Mouse (Mus musculus): ENCODE measurements around the gene Synrg. TPM values are rescaled to one million over a fixed set of nuclear protein-coding genes. Genes with fewer than 3 reads are reported as not detected.

Gene Synrg
- total RNA-seq, 4 experiments from 2014 or later: 29.1 to 32.4 (median 29.5) TPM

DNA sequence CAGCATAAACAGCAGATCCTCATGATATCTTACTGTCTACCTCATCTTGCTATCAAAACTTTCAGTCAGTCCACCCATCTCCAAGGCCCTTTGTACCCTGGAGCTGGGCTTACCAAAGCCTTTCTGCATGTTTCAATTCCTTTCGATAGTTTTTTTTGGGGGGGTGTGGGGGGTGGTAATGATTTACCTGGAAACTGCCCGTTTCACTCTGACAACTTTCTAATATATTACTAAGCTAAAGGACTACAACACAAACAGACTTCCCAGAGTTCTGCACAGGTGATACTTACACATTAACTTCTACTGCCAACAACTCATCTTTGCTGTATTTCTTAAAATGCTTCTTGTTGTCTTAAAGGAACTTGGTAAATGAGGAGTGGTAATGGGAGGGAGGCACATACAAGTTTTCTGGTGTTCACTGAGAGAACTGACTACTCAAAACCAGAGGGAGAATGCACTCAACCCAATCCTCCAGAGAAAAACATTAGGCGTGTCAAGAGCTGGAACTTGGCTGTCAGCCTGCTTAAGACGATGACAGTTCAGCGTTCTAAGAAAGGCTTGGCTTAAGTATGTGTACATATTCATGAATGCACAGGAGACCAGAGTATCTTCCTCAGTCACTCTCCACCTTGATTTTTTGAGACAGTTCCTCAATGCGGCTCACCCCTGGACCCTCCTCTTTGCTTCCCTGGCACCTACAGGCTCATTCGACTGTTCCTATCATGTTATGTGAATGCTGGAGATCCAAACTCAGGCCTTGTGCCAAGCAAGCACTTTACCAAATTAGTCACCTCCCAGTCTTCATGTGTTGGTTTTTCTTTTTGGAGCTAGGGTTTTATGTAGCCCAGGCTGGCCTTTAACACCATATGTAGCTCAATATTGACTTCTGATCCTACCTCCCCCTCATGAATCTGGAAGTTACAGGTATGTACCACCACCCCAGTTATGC is 109.9 kb downstream of the Synrg start:
- DNase-seq (ENCODE audit: low spot score): peak; percentile 14

DNA sequence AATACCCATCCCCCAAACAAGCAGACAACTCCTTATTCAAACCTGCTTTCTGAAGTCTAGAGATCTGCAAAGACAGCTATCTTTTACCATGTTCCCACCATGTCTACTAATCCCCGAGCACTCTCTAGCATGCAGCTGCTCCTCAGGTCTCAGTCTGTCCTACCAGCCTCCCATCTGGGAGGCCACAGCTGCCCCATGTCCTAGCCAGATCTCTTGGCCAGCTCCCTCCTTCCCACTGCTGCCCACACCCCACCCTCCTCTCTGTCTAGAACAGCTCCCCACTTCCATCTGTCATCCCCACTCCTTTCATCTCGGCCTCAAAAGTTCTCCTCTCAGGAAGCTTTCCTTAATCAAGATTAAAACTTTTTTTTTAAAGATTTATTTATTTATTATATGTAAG is 112.8 kb downstream of the Synrg start:
- DNase-seq (ENCODE audit: low spot score): no peak

DNA sequence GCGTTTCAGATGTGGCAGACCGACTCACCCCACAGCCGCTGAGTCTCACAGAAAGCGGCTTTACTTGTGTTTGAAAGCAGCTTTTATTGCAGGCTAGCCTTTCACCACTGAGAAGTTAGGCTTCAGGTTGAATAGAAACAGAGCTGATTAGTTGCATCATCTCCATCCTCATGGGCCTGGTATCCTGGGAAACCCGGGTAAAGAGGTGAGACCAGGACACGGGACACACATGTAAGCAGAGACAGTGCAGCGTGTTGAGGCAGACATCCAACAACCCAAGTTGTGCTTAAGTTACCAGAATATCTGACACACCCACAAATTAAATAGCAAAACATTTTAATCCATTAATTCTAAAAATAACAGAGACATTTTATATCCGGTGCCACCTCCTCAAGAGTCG is 114.4 kb downstream of the Synrg start:
- no peak for DNase-seq (ENCODE audit: low spot score)

- DNase-seq (ENCODE audit: low spot score): no peak
Observed at GRCm38 (mm10) chr11:84079361-84079760, 115.1 kb downstream of the Synrg start.

GRCm38 (mm10) chr11:84079887-84080286 is 115.7 kb downstream of the Synrg start:
- no peak for DNase-seq (ENCODE audit: low spot score)

GRCm38 (mm10) chr11:84080327-84080726 is 116.1 kb downstream of the Synrg start:
- no peak for DNase-seq (ENCODE audit: low spot score)

- DNase-seq (ENCODE audit: low spot score): no peak
Observed at GRCm38 (mm10) chr11:84081901-84082300, 117.7 kb downstream of the Synrg start.

DNA sequence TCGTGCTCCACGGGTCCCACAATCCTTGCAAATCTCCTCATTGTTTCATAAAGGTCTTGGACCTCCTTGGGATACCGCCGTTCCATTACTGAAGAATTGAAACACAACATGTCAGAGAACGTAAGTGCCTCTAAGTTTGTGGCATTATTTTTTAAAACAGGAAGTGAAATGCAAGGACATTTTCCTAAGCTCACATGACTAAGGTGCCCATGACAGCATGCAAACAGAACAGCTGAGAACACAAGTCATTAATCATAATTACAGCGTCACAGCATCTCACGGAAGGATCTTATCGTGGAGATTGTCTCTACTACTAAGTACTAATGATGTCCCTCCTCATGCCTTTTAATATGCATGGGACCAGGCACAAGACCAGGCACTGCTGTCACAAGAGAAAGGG is 126.3 kb downstream of the Synrg start:
- DNase-seq (ENCODE audit: low spot score): no peak

Other genes with a start within 250 kb of the Synrg start
- 1 to 10 TPM in 1 of 4 experiments, not detected in 3; 1.5 TPM for gene Wfdc21, start 217.5 kb upstream of the Synrg start, total RNA-seq (2022)
- 1 to 10 TPM; 5.7 to 7.9 (median 6.6) TPM for gene Heatr6, start 210.7 kb upstream of the Synrg start, total RNA-seq (2022)
- gene Hnf1b, start 114.4 kb upstream of the Synrg start, total RNA-seq (2022): not detected
- 10 to 100 TPM in 2 of 4 experiments, 1 to 10 TPM in 2; 9.7 to 11.8 (median 10.0) TPM for gene Ddx52, start 22.4 kb upstream of the Synrg start, total RNA-seq (2022)
- gene Dusp14, start 104.8 kb downstream of the Synrg start, total RNA-seq (2022): under 1 TPM in 3 of 4 experiments, not detected in 1; 0.50 to 0.80 (median 0.78) TPM
- 1 to 10 TPM; 8.0 to 8.2 (median 8.1) TPM for gene Tada2a, start 165.2 kb downstream of the Synrg start, total RNA-seq (2022)
- 10 to 100 TPM; 14.3 to 18.9 (median 16.8) TPM for gene Acaca, start 165.2 kb downstream of the Synrg start, total RNA-seq (2022)
- gene Gm11437, start 203.0 kb downstream of the Synrg start, total RNA-seq (2022): not detected